Mouse (Mus musculus): ENCODE measurements around the gene Ppp1r1b. TPM values are rescaled to one million over a fixed set of nuclear protein-coding genes. Genes with fewer than 3 reads are reported as not detected.
A peak's percentile ranks its signal among the peaks of the same experiment; 100 is the strongest.

Gene Ppp1r1b
- polyA plus RNA-seq, 2 experiments: 2.9 to 3.6 TPM

DNA sequence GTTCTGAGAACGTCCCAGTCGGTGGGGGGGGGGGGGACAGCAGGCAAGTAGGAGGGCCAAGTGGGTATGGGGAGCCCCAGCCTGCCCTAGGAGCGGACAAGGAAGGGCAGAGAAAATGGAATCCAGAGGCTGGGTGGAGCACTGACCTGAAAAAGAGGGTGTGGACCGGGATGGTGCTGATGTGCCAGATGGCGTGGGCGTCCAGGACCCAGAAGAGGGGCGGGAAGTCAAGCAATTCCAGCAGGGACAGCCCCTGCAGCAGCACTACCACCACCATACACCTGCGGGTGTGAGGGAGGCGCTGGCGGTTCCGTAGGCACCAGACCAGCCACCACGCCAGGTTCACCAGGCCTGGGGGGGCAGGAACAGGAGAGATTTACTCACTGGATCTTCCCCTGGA is 41.9 kb downstream of the Ppp1r1b start:
- no peaks in the 10 kb centered on the region for H3K36me3 ChIP-seq (ENCODE audit: control insufficient read depth, insufficient read depth, low read length)
- no peak overlapping the region for H3K9ac ChIP-seq (ENCODE audit: low read depth, low read length, severe bottlenecking)
- H3K4me3 ChIP-seq (replicated peaks; ENCODE audit: low read length): no peak overlapping the region
- DNase-seq (ENCODE audit: low spot score) (no peak), ATAC-seq (ENCODE audit: low FRiP score, low read depth) (no peak)
- 65% methylated on average over 11 of the region's 12 CpGs for WGBS
- H3K27me3 ChIP-seq (ENCODE audit: control insufficient read depth, insufficient read depth, low read length): peaks cover 36% of the 10 kb centered on the region
- H3K27ac ChIP-seq (replicated peaks; ENCODE audit: low read depth, low read length): no peak overlapping the region
- peaks cover 10% of the 10 kb centered on the region for H3K4me1 ChIP-seq (ENCODE audit: control insufficient read depth, insufficient read depth, low read length)
- no peaks in the 10 kb centered on the region for H3K9me3 ChIP-seq (ENCODE audit: control insufficient read depth, low read length)
- H3K4me2 ChIP-seq (replicated peaks; ENCODE audit: low read depth, low read length, severe bottlenecking): no peak overlapping the region
- TF ChIP-seq POLR2A (IDR thresholded peaks at IDR 0.05; ENCODE audit: borderline replicate concordance, extremely low read depth, insufficient read depth, insufficient read length): no peak

DNA sequence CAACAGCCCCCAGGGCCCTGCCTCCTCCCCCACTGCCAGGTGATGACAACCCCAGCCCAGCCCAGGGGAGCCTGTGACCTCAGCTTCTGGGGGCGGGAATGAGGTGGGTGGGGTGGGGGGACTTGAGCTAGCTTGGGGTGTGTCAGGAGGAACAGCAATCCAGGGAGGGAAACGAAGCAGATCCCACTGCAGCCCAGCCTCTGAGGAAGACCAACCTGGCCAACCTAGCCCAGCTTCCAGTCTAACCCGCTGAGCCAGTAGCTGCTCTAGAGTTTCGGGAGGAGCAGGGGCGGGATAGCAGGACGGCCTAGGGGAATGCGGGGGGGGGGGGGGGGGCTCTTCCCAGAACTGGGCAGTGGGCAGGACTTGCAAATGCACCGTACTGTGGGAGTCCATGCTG is 43.8 kb downstream of the Ppp1r1b start:
- no peak for TF ChIP-seq POLR2A (IDR thresholded peaks at IDR 0.05; ENCODE audit: borderline replicate concordance, extremely low read depth, insufficient read depth, insufficient read length)
- DNase-seq (ENCODE audit: low spot score): no peak
- Histone ChIP-seq H3K4me2 (replicated peaks; ENCODE audit: low read depth, low read length, severe bottlenecking) (no peak overlapping the region), H3K27ac (replicated peaks; ENCODE audit: low read depth, low read length) (no peak overlapping the region), H3K9ac (ENCODE audit: low read depth, low read length, severe bottlenecking) (no peak overlapping the region), H3K27me3 (ENCODE audit: control insufficient read depth, insufficient read depth, low read length) (peaks cover 17% of the 10 kb centered on the region), H3K36me3 (ENCODE audit: control insufficient read depth, insufficient read depth, low read length) (no peaks in the 10 kb centered on the region), H3K4me3 (replicated peaks; ENCODE audit: low read length) (no peak overlapping the region), H3K4me1 (ENCODE audit: control insufficient read depth, insufficient read depth, low read length) (peaks cover 10% of the 10 kb centered on the region), H3K9me3 (ENCODE audit: control insufficient read depth, low read length) (no peaks in the 10 kb centered on the region)
- 13% methylated on average over 6 of the region's 8 CpGs for WGBS
- ATAC-seq (ENCODE audit: low FRiP score, low read depth): no peak

DNA sequence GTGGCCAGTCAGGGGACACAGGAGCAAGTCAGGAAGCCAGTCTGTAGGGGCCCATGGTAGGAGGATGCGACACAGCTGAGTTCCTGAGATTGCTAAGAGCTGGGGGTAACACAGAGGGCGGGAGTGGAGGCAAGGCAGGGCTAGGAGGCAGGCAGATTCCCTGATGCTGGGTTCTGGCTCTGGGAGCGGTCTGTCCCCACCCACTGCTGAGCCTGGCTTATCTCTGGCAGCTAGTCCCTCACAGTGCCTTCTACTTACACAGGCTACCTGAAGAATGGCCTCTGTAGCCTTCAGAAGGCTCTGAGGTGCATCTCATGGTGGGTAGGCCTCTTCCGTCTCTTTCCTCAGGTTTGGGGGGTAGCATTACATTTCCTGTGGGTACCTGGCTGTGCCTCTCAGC is 44.4 kb downstream of the Ppp1r1b start:
- 60% methylated on average over 4 of the region's 4 CpGs for WGBS
- no peak for ATAC-seq (ENCODE audit: low FRiP score, low read depth)
- H3K27me3 ChIP-seq (ENCODE audit: control insufficient read depth, insufficient read depth, low read length): peaks cover 11% of the 10 kb centered on the region
- TF ChIP-seq POLR2A (IDR thresholded peaks at IDR 0.05; ENCODE audit: borderline replicate concordance, extremely low read depth, insufficient read depth, insufficient read length): no peak
- no peak overlapping the region for H3K4me3 ChIP-seq (replicated peaks; ENCODE audit: low read length)
- H3K9me3 ChIP-seq (ENCODE audit: control insufficient read depth, low read length): no peaks in the 10 kb centered on the region
- H3K4me2 ChIP-seq (replicated peaks; ENCODE audit: low read depth, low read length, severe bottlenecking): no peak overlapping the region; the same call in 1 of the 2 replicates
- DNase-seq (ENCODE audit: low spot score): no peak
- no peaks in the 10 kb centered on the region for H3K36me3 ChIP-seq (ENCODE audit: control insufficient read depth, insufficient read depth, low read length)
- H3K4me1 ChIP-seq (ENCODE audit: control insufficient read depth, insufficient read depth, low read length): peaks cover 10% of the 10 kb centered on the region
- no peak overlapping the region for H3K27ac ChIP-seq (replicated peaks; ENCODE audit: low read depth, low read length)
- 0 out of 2 replicates have a peak overlapping the region, but pooled peaks have one; percentile 21 for H3K9ac ChIP-seq (ENCODE audit: low read depth, low read length, severe bottlenecking)

DNA sequence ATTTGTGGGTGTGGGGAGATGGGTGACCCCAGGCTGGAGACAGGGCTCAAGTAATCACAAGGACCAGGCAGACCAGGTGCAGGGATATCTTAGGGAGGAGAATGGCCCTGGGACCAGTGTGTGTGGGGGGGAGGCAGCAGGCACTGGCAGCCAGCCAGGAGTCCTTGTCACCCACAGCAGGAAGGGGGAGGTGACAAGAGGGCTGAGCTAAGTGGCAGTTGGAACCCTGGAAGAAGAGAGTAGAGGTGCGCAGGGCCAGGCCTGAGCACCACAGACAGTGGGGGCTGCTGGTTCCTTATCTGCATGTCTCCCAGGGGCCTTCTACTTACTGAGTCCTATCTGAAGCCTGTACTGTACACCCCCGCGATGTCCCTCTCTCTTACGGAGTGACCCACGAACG is 45.1 kb downstream of the Ppp1r1b start:
- Histone ChIP-seq H3K27me3 (ENCODE audit: control insufficient read depth, insufficient read depth, low read length) (peaks cover 4% of the 10 kb centered on the region; the same call in 1 of the 2 replicates), H3K9me3 (ENCODE audit: control insufficient read depth, low read length) (no peaks in the 10 kb centered on the region), H3K4me1 (ENCODE audit: control insufficient read depth, insufficient read depth, low read length) (peaks cover 10% of the 10 kb centered on the region), H3K36me3 (ENCODE audit: control insufficient read depth, insufficient read depth, low read length) (no peaks in the 10 kb centered on the region), H3K4me2 (replicated peaks; ENCODE audit: low read depth, low read length, severe bottlenecking) (no peak overlapping the region), H3K9ac (ENCODE audit: low read depth, low read length, severe bottlenecking) (0 out of 2 replicates have a peak overlapping the region, but pooled peaks have one; percentile 21), H3K4me3 (replicated peaks; ENCODE audit: low read length) (no peak overlapping the region), H3K27ac (replicated peaks; ENCODE audit: low read depth, low read length) (no peak overlapping the region)
- no peak for ATAC-seq (ENCODE audit: low FRiP score, low read depth)
- TF ChIP-seq POLR2A (IDR thresholded peaks at IDR 0.05; ENCODE audit: borderline replicate concordance, extremely low read depth, insufficient read depth, insufficient read length): no peak
- 81% methylated on average over 6 of the region's 6 CpGs for WGBS
- peak; percentile 52 for DNase-seq (ENCODE audit: low spot score)

DNA sequence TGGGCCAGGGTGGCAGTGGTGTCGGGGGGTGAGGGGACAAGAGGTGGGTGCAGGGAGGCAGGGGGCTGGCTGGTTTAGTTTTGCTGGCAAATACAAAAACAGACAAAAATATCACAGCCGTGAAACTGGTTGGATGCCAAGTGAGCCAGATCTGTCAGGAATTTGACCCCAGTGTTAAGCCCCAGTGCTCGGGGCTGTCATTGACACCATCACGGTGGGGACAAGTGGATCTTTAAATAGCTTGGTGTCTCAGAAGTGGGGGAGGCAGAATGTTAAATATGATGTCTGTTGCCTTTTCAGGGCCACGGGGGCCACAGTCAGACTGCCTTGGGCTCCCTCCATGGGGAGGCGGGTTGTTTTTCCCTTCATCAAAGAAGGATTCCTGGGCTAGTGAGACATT is 46.1 kb downstream of the Ppp1r1b start:
- TF ChIP-seq POLR2A (IDR thresholded peaks at IDR 0.05; ENCODE audit: borderline replicate concordance, extremely low read depth, insufficient read depth, insufficient read length): no peak
- H3K4me3 ChIP-seq (replicated peaks; ENCODE audit: low read length): no peak overlapping the region
- H3K27ac ChIP-seq (replicated peaks; ENCODE audit: low read depth, low read length): no peak overlapping the region
- no peak overlapping the region for H3K4me2 ChIP-seq (replicated peaks; ENCODE audit: low read depth, low read length, severe bottlenecking)
- no peaks in the 10 kb centered on the region; the same call in 1 of the 2 replicates for H3K27me3 ChIP-seq (ENCODE audit: control insufficient read depth, insufficient read depth, low read length)
- H3K9ac ChIP-seq (ENCODE audit: low read depth, low read length, severe bottlenecking): peak overlapping the region; percentile 28
- WGBS: 44% methylated on average over 6 of the region's 6 CpGs
- DNase-seq (ENCODE audit: low spot score): peak; percentile 43
- peaks cover 10% of the 10 kb centered on the region for H3K4me1 ChIP-seq (ENCODE audit: control insufficient read depth, insufficient read depth, low read length)
- H3K36me3 ChIP-seq (ENCODE audit: control insufficient read depth, insufficient read depth, low read length): no peaks in the 10 kb centered on the region
- H3K9me3 ChIP-seq (ENCODE audit: control insufficient read depth, low read length): no peaks in the 10 kb centered on the region
- peak; percentile 13; the same call in 1 of the 2 replicates for ATAC-seq (ENCODE audit: low FRiP score, low read depth)

DNA sequence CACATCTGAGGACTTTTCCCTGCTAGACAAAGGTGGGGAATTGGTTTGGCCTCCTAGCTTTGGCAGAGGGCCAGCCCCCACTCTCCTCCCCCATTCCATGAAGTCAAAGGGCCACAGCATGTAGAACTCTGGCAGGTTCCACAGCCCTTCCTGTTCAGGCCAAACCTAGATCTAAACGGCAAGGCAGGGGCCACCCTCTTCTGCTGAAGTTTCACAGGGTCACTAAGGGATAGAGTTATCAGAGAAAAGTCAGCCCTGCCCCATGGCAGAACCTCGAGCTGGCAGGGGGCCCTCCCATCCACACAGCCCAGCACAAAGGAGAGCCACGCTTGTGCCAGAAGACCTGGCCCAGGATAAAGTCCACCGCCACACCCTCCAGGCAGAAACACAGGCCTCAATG is 46.8 kb downstream of the Ppp1r1b start:
- Histone ChIP-seq H3K27ac (replicated peaks; ENCODE audit: low read depth, low read length) (no peak overlapping the region), H3K4me1 (ENCODE audit: control insufficient read depth, insufficient read depth, low read length) (peaks cover 10% of the 10 kb centered on the region), H3K4me3 (replicated peaks; ENCODE audit: low read length) (no peak overlapping the region), H3K9ac (ENCODE audit: low read depth, low read length, severe bottlenecking) (no peak overlapping the region), H3K9me3 (ENCODE audit: control insufficient read depth, low read length) (no peaks in the 10 kb centered on the region), H3K36me3 (ENCODE audit: control insufficient read depth, insufficient read depth, low read length) (no peaks in the 10 kb centered on the region), H3K4me2 (replicated peaks; ENCODE audit: low read depth, low read length, severe bottlenecking) (no peak overlapping the region), H3K27me3 (ENCODE audit: control insufficient read depth, insufficient read depth, low read length) (no peaks in the 10 kb centered on the region; the same call in 1 of the 2 replicates)
- 57% methylated on average over 4 of the region's 4 CpGs for WGBS
- no peak for ATAC-seq (ENCODE audit: low FRiP score, low read depth)
- no peak for DNase-seq (ENCODE audit: low spot score)
- TF ChIP-seq POLR2A (IDR thresholded peaks at IDR 0.05; ENCODE audit: borderline replicate concordance, extremely low read depth, insufficient read depth, insufficient read length): no peak
